24 mouse cellular contexts compared by ENCODE assay signal in the genomic region with DNA sequence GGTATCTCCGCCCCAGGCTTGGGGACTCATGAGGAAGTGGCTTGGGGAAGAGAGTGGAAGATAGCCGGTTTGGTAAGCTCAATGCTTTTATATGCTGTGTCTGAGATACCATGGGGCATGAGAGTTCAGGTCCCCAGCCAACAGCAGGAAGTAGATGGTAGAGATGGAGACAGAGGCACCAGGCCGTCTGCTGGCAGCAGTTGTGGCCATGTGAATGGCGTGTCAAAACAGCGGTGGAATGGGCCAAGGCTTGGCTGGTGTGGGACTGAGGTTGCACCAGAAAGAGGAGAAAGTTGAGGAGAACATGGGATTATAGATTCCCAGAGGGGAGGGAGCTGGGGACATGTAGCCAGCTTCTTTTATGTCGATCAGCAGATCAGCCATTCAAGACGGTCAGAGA. TPM values are rescaled to one million over a fixed set of nuclear protein-coding genes. Genes with fewer than 3 reads are reported as not detected.
DNase-seq lines count a peak whose midpoint lies in the region; ATAC-seq and TF ChIP-seq lines count a peak whose summit lies in the region.
"Had no signal": no experiment of that assay in that cellular context is flagged by ENCODE, and none has a peak within 500 bp of the region (broad histone marks: within the 10 kb centered on the region; RNA-seq: fewer than 3 reads in every experiment).

No protein-coding gene starts in this region.

- DNase-seq in adrenal gland, adult 2 months = peak; percentile 33
- DNase-seq in adrenal gland, postnatal 25 days = no peak
- peak; percentile 90 for DNase-seq in heart, adult 11 months
- no peak for DNase-seq in heart, postnatal 4 days
- DNase-seq in adipocyte (ENCODE audit: low spot score) (peak; percentile 66), MN1 (ENCODE audit: low spot score) (no peak)
- no peak for DNase-seq in gastrocnemius, adult 2 months
- DNase-seq: cerebellum, adult 18-20 months; cerebellum, adult 9-10 months; cerebellum, postnatal 14 days; embryo, embryonic 11 days; gastrocnemius, postnatal 25 days; kidney, adult 11 months had no signal

- intact Hi-C loops in gastrocnemius, adult 2 months (cut with DNase I) = no loop called here

- no peak overlapping the region for H3K27ac ChIP-seq in gastrocnemius, adult 2 months
- H3K27ac ChIP-seq: embryonic facial prominence, embryonic 10.5 days; embryonic facial prominence, embryonic 13.5 days; forebrain, embryonic 13.5 days; hindbrain, embryonic 10.5 days; hindbrain, embryonic 13.5 days; intestine, embryonic 15.5 days had no signal

- peak; percentile 24 for ATAC-seq in common myeloid progenitor, adult 5-6 weeks (replicated peaks; ENCODE audit: low read depth, poor library complexity, severe bottlenecking)
- ATAC-seq: forebrain, embryonic 13.5 days; forebrain, embryonic 16.5 days; hindbrain, embryonic 16.5 days; intestine, embryonic 15.5 days; Patski had no signal

- H3K4me3 ChIP-seq in gastrocnemius, adult 2 months = no peak overlapping the region
- H3K4me3 ChIP-seq: embryonic facial prominence, embryonic 10.5 days; embryonic facial prominence, embryonic 13.5 days; erythroblast, embryonic 14.5 days; forebrain, embryonic 13.5 days; hindbrain, embryonic 10.5 days; hindbrain, embryonic 13.5 days; intestine, embryonic 15.5 days had no signal

- no peak for TF ChIP-seq CTCF in gastrocnemius, adult 2 months (IDR thresholded peaks at IDR 0.05)

RNA-seq across cellular contexts. Expression of a gene that starts 14.8 kb away (rescaled TPM):
- total RNA-seq in adrenal gland, adult 2 months (2021) = 100 to 1,000 TPM; 144 to 171 TPM
- 23.2 and 29.6 TPM in 2 replicates for polyA plus RNA-seq in adrenal gland, adult 2 months (2012; rRNA removed)
- total RNA-seq in adrenal gland, postnatal 25 days (2021) = 169 and 186 TPM in 2 replicates
- 100 to 1,000 TPM; 119 TPM for total RNA-seq in heart, postnatal 4 days (2021)
- total RNA-seq in common myeloid progenitor, adult 5-6 weeks (2017) = 243 and 265 TPM in 2 replicates
- total RNA-seq in gastrocnemius, adult 2 months (2021) = 10 to 100 TPM; 63.3 to 68.4 TPM

Comparison
In these comparisons a context has a peak if more than half of its experiments do, and no peak if none do; other contexts are left out.
1. DNase-seq: peak in adrenal gland, adult 2 months (single experiment), heart, adult 11 months (single experiment) and adipocyte (single experiment); none in adrenal gland, postnatal 25 days (single experiment), heart, postnatal 4 days (single experiment), gastrocnemius, adult 2 months (single experiment) and MN1 (single experiment).